Mouse (Mus musculus): ENCODE measurements around the gene Irgm1. TPM values are rescaled to one million over a fixed set of nuclear protein-coding genes. Genes with fewer than 3 reads are reported as not detected.

Gene Irgm1
- polyA plus RNA-seq, 1 experiment from 2014 or later: 3.0 TPM

Other genes starting within 250 kb of the Irgm1 start
- gene Rack1, start 71.4 kb downstream of the Irgm1 start, polyA plus RNA-seq (2016; fragmentation: Nextera tagmentation; extraction: Ambion mirVana): 542 and 712 TPM in 2 replicates
- gene Trim41, start 54.3 kb downstream of the Irgm1 start, polyA plus RNA-seq (2016; fragmentation: Nextera tagmentation; extraction: Ambion mirVana): 3.0 and 4.7 TPM in 2 replicates
- 0.18 and 0.44 TPM in 2 replicates for gene Trim7, start 45.5 kb downstream of the Irgm1 start, polyA plus RNA-seq (2016; fragmentation: Nextera tagmentation; extraction: Ambion mirVana)
- 0.68 and 1.9 TPM in 2 replicates for gene Gm12184, start 45.0 kb downstream of the Irgm1 start, polyA plus RNA-seq (2016; fragmentation: Nextera tagmentation; extraction: Ambion mirVana)
- gene Gm5431, start 30.5 kb upstream of the Irgm1 start, polyA plus RNA-seq (2016; fragmentation: Nextera tagmentation; extraction: Ambion mirVana): 0.06 and 0.07 TPM in 2 replicates
- 1.9 and 2.0 TPM in 2 replicates for gene Psme2b, start 74.5 kb upstream of the Irgm1 start, polyA plus RNA-seq (2016; fragmentation: Nextera tagmentation; extraction: Ambion mirVana)
- gene Olfr56, start 107.2 kb upstream of the Irgm1 start, polyA plus RNA-seq (2016; fragmentation: Nextera tagmentation; extraction: Ambion mirVana): not detected in 2 replicates
- gene 9930111J21Rik1, start 107.7 kb upstream of the Irgm1 start, polyA plus RNA-seq (2016; fragmentation: Nextera tagmentation; extraction: Ambion mirVana): 0.11 TPM in 1 of 2 replicates, not detected in the other
- not detected in 2 replicates for gene Gm12185, start 120.5 kb upstream of the Irgm1 start, polyA plus RNA-seq (2016; fragmentation: Nextera tagmentation; extraction: Ambion mirVana)
- gene Tgtp1, start 122.5 kb upstream of the Irgm1 start, polyA plus RNA-seq (2016; fragmentation: Nextera tagmentation; extraction: Ambion mirVana): 0.34 TPM in 1 of 2 replicates, not detected in the other
- gene 9930111J21Rik2, start 179.6 kb upstream of the Irgm1 start, polyA plus RNA-seq (2016; fragmentation: Nextera tagmentation; extraction: Ambion mirVana): 0.05 and 0.09 TPM in 2 replicates
- gene Tgtp2, start 192.5 kb upstream of the Irgm1 start, polyA plus RNA-seq (2016; fragmentation: Nextera tagmentation; extraction: Ambion mirVana): not detected in 2 replicates
- 0.30 and 0.33 TPM in 2 replicates for gene Ifi47, start 204.9 kb upstream of the Irgm1 start, polyA plus RNA-seq (2016; fragmentation: Nextera tagmentation; extraction: Ambion mirVana)
- not detected in 2 replicates for gene Olfr1396, start 243.2 kb upstream of the Irgm1 start, polyA plus RNA-seq (2016; fragmentation: Nextera tagmentation; extraction: Ambion mirVana)

All from heart, embryonic 10.5 days (tissue).